Mouse (Mus musculus) heart, adult 2 months (tissue): ENCODE data around the gene Fsd1l.

ENCODE experiments used
- CTCF ChIP-seq: fragments of 200-600 bp; IDR thresholded peaks from 2 replicates; pipeline ENCODE4 v1.8.1; 2022; ENCODE audit warnings: antibody characterized with exemption, mild to moderate bottlenecking, moderate library complexity
- EP300 ChIP-seq: fragments of 200-500 bp; IDR thresholded peaks from 2 replicates; pipeline ENCODE4 v1.6.1; 2011; ENCODE audit warnings: low read depth, low read length, control low read depth; ENCODE audit not compliant: insufficient read depth
- POLR2A ChIP-seq: fragments of 200-500 bp; IDR thresholded peaks from 2 replicates; pipeline ENCODE4 v1.6.1; 2011; ENCODE audit warnings: mild to moderate bottlenecking, low read depth, low read length, control low read depth; ENCODE audit not compliant: insufficient read depth

DNA sequence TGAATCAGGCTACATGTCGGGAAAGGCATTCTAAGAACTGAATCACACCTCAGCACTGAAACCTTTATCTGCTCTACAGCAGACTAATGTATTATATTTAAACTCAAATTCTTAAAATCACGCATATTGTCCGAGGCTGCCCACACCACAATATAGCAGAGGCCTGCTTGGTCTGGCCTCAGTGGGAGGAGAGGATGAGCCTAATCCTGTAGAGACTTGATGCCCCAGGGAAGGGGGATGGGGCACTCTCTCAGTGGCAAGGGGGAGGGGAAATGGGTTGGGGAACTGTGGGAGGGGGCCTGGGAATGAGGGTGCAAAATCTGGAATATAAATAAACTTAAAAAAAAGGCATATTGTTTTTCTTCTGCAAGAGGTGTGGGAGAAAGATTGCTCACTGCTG is 13.3 kb upstream of the Fsd1l start:
- TF ChIP-seq CTCF (no peak), POLR2A (no peak), EP300 (no peak)
